Mouse (Mus musculus) lung, adult 2 months (tissue): ENCODE results near the gene Gm4779.

ENCODE experiments used
- CTCF ChIP-seq: fragments of 200-500 bp; IDR thresholded peaks from 2 replicates; pipeline ENCODE4 v1.5.1; 2011; ENCODE audit warnings: mild to moderate bottlenecking, low read length, control low read depth; ENCODE audit not compliant: insufficient read depth
- POLR2A ChIP-seq: fragments of 200-500 bp; IDR thresholded peaks from 2 replicates; pipeline ENCODE4 v1.6.1; 2011; ENCODE audit warnings: low read depth, mild to moderate bottlenecking, control low read depth, low read length, borderline replicate concordance; ENCODE audit errors: extremely low read depth

- TF ChIP-seq POLR2A (no peak), CTCF (no peak)
Measured at GRCm38 (mm10) chrX:101765111-101765510, 29.1 kb downstream of the Gm4779 start.
